ENCODE assay signal across 8 mouse cellular contexts in the genomic region with DNA sequence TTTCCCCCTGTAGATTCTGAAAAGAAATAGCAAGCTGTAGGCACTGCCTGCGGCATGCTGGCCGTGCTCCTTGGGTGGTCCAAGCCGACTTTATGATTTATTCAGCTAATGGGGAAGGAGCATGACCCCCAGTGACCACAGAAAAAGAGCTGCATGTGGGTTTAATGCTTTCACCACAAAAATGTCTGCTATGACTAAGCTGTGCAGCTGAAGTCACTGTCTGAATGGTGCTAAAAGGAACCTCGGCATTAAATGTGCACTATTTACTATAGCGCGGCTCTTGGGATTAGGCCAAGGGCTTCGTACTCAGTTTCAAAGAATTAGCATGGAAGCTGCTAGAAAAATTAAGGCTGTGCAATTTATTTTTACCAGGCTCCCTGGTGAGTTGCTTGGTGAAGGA.
DNase-seq lines count a peak whose midpoint lies in the region; ATAC-seq lines count a peak whose summit lies in the region.

No protein-coding gene starts in this region.

- no peaks in the 10 kb centered on the region for H3K9me3 ChIP-seq in forebrain, embryonic 13.5 days (replicated peaks)

- no peak overlapping the region for H3K9ac ChIP-seq in forebrain, embryonic 13.5 days

- H3K27ac ChIP-seq in forebrain, embryonic 13.5 days, result no peak overlapping the region

- peaks cover 28% of the 10 kb centered on the region for H3K4me1 ChIP-seq in forebrain, embryonic 13.5 days

- H3K27me3 ChIP-seq in forebrain, embryonic 13.5 days, result no peaks in the 10 kb centered on the region; the same call in 1 of the 2 replicates

- H3K4me2 ChIP-seq in forebrain, embryonic 13.5 days, result peak overlapping the region; percentile 58

- intact Hi-C loops in gastrocnemius, postnatal 36 days (cut with DNase I), result no loop called here

- ATAC-seq in forebrain, embryonic 13.5 days, result peak; percentile 80

- DNase-seq in adrenal gland, adult 2 months, result peak; percentile 23
- DNase-seq in adrenal gland, adult 8-10 months, result no peak
- DNase-seq in 3134 (ENCODE audit: extremely low read depth, insufficient read length, low spot score), result peak; percentile 22
- DNase-seq in kidney, adult 8-10 months, result peak; percentile 3 to 13
- peak; percentile 28 for DNase-seq in lung, postnatal 14 days
- peak; percentile 4 for DNase-seq in right cerebral cortex, adult 18-20 months
- DNase-seq in gastrocnemius, postnatal 36 days, result no peak

- H3K36me3 ChIP-seq in forebrain, embryonic 13.5 days (ENCODE audit: poor library complexity, severe bottlenecking), result no peaks in the 10 kb centered on the region

- H3K4me3 ChIP-seq in forebrain, embryonic 13.5 days, result peak overlapping the region; percentile 27

- 4% methylated on average over 7 of the region's 7 CpGs for WGBS in forebrain, embryonic 13.5 days

Comparison
In these comparisons a context has a peak if more than half of its experiments do, and no peak if none do; other contexts are left out.
1. DNase-seq: peak in adrenal gland, adult 2 months (single experiment), 3134 (single experiment), kidney, adult 8-10 months (2 of 2), lung, postnatal 14 days (single experiment) and right cerebral cortex, adult 18-20 months (single experiment); none in adrenal gland, adult 8-10 months (single experiment) and gastrocnemius, postnatal 36 days (0 of 2).